Mouse (Mus musculus) hindbrain, embryonic 15.5 days (tissue): ENCODE measurements around the gene Pde7b. TPM values are rescaled to one million over a fixed set of nuclear protein-coding genes. Genes with fewer than 3 reads are reported as not detected.

ENCODE experiments used
- ATAC-seq: fragments of 200-750 bp; cut with Nextera tagmentation; 2 replicates; pipeline ENCODE4 v1.8.0; 2017; ENCODE audit warnings: low read depth, moderate number of reproducible peaks, moderate TSS enrichment; ENCODE audit not compliant: low FRiP score
- H3K27ac ChIP-seq: fragments of 300-500 bp; sonication (generic); replicated peaks from 2 replicates; pipeline ENCODE4 v1.5.1; 2015; ENCODE audit warnings: mild to moderate bottlenecking, inconsistent platforms
- H3K27me3 ChIP-seq: fragments of 300-500 bp; sonication (generic); 2 replicates; pipeline ENCODE4 v1.6.1; 2015; ENCODE audit warnings: control low read depth, inconsistent platforms
- H3K36me3 ChIP-seq: fragments of 300-500 bp; sonication (generic); 2 replicates; pipeline ENCODE4 v1.6.1; 2015; ENCODE audit warnings: control low read depth, inconsistent platforms
- H3K4me1 ChIP-seq: fragments of 300-500 bp; sonication (generic); replicated peaks from 2 replicates; pipeline ENCODE4 v1.6.1; 2015; ENCODE audit warnings: control low read depth, inconsistent platforms
- H3K4me2 ChIP-seq: fragments of 300-500 bp; sonication (generic); 2 replicates; pipeline ENCODE4 v1.6.1; 2015; ENCODE audit warnings: moderate library complexity, mild to moderate bottlenecking, inconsistent platforms
- H3K4me3 ChIP-seq: fragments of 300-500 bp; sonication (generic); 2 replicates; pipeline ENCODE4 v1.5.1; 2015; ENCODE audit warnings: mild to moderate bottlenecking, inconsistent platforms
- H3K9ac ChIP-seq: fragments of 300-500 bp; sonication (generic); 2 replicates; pipeline ENCODE4 v1.6.1; 2015; ENCODE audit warnings: inconsistent platforms
- H3K9me3 ChIP-seq: fragments of 300-500 bp; sonication (generic); 2 replicates; pipeline ENCODE4 v1.6.1; 2016; ENCODE audit warnings: control low read depth, inconsistent platforms
- WGBS: fragments of 180-500 bp; shearing (Covaris S2); methylation state at CpG from one replicate; pipeline ENCODE4 v1.1.7; 2015; 5-methylcytosine and 5-hydroxymethylcytosine counted together
- polyA plus RNA-seq: library from polyadenylated mRNA; unstranded; fragments of >200 nt; fragmentation: Nextera tagmentation; extraction: Ambion mirVana; gene quantifications from 2 replicates; pipeline ENCODE4 v1.2.1, GENCODE M21; 2015

Pde7b gene
- polyA plus RNA-seq, 1 experiment from 2014 or later, result 2.9 TPM

GRCm38 (mm10) chr10:20361542-20362449 is 363.1 kb downstream of the Pde7b start:
- WGBS, result 63% methylated on average over 10 of the region's 10 CpGs

GRCm38 (mm10) chr10:20348894-20349293 is 376.0 kb downstream of the Pde7b start:
- no peak overlapping the region for H3K4me2 ChIP-seq
- no peak overlapping the region for H3K27ac ChIP-seq
- WGBS, result 99% methylated on average over 2 of the region's 2 CpGs
- no peak overlapping the region for H3K9ac ChIP-seq
- no peak for ATAC-seq
- peaks cover 18% of the 10 kb centered on the region for H3K36me3 ChIP-seq
- H3K9me3 ChIP-seq, result no peaks in the 10 kb centered on the region
- H3K4me3 ChIP-seq, result no peak overlapping the region
- no peaks in the 10 kb centered on the region for H3K27me3 ChIP-seq
- H3K4me1 ChIP-seq, result peaks cover 9% of the 10 kb centered on the region

More at GRCm38 (mm10) chr10:20361542-20362449, 363.1 kb downstream of the Pde7b start:
- H3K9me3 ChIP-seq, result no peaks in the 10 kb centered on the region
- H3K9ac ChIP-seq, result no peak overlapping the region
- H3K27ac ChIP-seq, result no peak overlapping the region
- peak; percentile 71; the same call in 1 of the 2 replicates for ATAC-seq
- H3K4me2 ChIP-seq, result no peak overlapping the region
- no peak overlapping the region for H3K4me3 ChIP-seq
- no peaks in the 10 kb centered on the region for H3K27me3 ChIP-seq
- no peaks in the 10 kb centered on the region for H3K4me1 ChIP-seq
- no peaks in the 10 kb centered on the region for H3K36me3 ChIP-seq

Other genes starting within 250 kb of the Pde7b start
- 99.9 and 101 TPM in 2 replicates for gene Ahi1, start 227.5 kb upstream of the Pde7b start, polyA plus RNA-seq